Mouse (Mus musculus): ENCODE data around the gene Ubxn6. TPM values are rescaled to one million over a fixed set of nuclear protein-coding genes. Genes with fewer than 3 reads are reported as not detected.
A peak's percentile ranks its signal among the peaks of the same experiment; 100 is the strongest.
"Not testable (repeated sequence)": the region's sequence is repeated elsewhere in the genome, so short reads cannot be mapped to it uniquely, and the experiment has no call there.

Ubxn6 gene
- total RNA-seq, 2 experiments from 2014 or later: 91.2 to 98.3 TPM

DNA sequence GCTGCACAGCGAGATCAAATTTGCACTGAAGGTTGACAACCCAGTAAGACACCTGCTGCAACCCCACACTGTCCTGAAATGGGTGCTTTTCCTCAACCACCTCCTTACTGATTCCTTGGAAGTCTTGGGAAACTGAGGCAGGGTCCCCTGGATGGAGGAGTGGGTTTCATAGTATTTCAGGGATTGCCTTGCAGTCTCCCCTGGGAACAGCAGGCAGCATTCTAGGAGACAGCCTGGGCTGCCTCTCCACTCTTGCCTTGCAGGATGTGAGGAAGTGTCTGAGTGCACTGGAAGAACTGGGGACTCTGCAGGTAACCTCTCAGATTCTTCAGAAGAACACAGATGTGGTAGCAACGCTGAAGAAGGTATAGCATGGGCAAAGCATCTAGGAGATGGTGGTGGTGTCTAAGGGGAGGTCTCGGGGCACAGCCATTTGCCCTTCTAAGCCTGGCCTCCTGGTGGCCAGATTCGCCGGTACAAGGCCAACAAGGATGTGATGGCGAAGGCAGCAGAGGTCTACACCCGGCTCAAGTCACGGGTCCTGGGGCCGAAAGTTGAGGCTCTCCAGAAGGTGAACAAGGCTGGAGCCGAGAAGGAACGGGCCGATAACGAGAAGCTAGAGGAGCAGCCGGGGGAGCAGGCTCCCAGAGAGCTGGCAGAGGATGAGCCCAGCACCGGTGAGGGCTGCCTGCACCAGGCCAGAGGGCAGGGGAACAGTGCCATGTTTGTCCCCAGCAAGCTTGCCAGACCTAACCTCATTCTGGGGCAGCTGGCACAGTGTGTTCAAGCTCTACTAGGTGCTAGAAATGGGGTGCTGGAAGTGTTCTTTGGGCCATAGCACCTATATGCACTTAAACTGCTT is 24.1 kb upstream of the Ubxn6 start:
- intact Hi-C loops (cut with DNase I): no loop called here

DNA sequence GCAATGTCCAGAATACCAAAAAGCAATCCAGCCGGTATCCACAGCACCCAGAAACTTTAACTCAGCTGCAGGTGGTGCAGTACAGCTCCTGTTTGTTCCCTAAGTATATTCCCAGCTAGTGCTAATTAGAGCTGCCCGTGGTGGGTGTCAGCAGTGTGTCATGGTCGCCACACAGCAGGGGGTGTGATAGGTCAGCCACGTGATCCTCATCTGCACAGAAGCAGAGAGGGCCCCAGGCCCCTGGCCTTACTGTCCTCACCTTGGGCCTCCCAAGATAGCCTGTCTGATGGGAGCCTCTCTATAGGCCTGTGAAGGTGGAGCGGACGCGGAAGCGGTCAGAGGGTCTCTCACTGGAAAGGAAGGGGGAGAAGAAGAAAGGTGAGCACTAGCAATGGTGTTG is 23.4 kb upstream of the Ubxn6 start:
- H3K27ac ChIP-seq: no peak overlapping the region
- no peak overlapping the region for H3K4me3 ChIP-seq
- no peak for DNase-seq (ENCODE audit: extremely low spot score in 1 of 2, low spot score in 2 of 2)
- intact Hi-C loops (cut with DNase I): no loop called here
- TF ChIP-seq CTCF (IDR thresholded peaks at IDR 0.05): no peak

More for the DNA sequence above, 24.1 kb upstream of the Ubxn6 start:
- Histone ChIP-seq H3K27ac (no peak overlapping the region), H3K4me3 (no peak overlapping the region)
- no peak; the same call in 1 of the 2 replicates for TF ChIP-seq CTCF (IDR thresholded peaks at IDR 0.05)
- no peak for DNase-seq (ENCODE audit: extremely low spot score in 1 of 2, low spot score in 2 of 2)

DNA sequence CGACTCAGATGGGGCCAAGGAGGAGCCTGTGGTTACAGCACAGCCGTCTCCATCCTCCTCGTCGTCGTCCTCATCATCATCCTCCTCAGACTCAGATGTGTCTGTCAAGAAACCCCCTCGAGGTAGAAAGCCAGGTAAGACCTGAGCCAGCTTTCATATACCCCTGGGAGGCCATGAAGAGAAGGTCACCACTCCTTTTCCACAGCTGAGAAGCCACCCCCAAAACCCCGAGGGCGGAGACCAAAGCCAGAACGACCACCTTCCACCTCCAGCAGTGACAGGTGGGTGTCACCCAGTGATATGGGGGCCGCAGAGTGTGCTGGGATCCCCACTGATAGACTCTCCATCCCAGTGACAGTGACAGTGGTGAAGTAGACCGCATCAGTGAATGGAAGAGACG is 22.1 kb upstream of the Ubxn6 start:
- intact Hi-C loops (cut with DNase I): no loop called here
- TF ChIP-seq CTCF (IDR thresholded peaks at IDR 0.05): no peak
- H3K27ac ChIP-seq: no peak overlapping the region
- DNase-seq (ENCODE audit: extremely low spot score in 1 of 2, low spot score in 2 of 2): no peak
- no peak overlapping the region for H3K4me3 ChIP-seq

DNA sequence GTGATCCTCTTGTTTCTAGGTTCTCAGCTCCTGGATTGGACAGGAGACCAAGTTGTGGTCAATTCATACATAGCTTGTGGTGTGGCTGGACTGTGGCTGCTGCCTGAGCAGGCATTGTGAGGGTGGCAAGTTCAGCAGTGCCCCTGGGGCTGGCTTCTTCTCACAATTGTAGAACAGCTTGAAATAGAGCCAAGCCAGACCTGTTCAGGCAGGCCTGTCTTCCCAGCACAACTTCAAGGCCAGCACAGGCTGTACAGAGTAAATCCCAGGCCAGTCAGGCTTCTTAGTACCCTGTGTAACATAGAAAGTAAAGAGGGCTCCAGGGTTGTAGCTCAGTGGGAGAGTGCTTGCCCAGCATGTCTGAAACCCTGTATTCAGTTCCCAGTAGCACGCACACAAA is 18.0 kb upstream of the Ubxn6 start:
- no peak overlapping the region for H3K27ac ChIP-seq
- no peak overlapping the region for H3K4me3 ChIP-seq
- DNase-seq (ENCODE audit: extremely low spot score in 1 of 2, low spot score in 2 of 2): no peak
- TF ChIP-seq CTCF (IDR thresholded peaks at IDR 0.05): no peak
- intact Hi-C loops (cut with DNase I): no loop called here

DNA sequence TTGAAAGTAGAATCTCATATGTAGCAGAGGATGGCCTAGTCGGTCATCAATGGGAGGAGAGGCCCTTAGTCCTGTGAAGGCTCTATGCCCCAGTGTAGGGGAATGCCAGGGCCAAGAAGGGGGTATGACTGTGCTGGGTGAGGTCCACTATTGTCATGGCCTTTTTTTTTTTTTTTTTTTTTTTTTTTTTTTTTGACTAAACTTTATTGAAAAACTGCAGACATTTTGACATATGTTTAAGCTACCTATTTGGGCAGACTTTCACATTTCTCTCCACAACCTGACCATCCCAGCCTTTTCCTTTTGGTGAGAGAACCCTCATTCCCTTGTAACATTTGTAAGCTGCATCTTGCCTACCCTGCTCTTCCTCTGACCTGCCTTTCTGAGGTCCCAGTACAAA is 17.5 kb upstream of the Ubxn6 start:
- Histone ChIP-seq H3K4me3 (no peak overlapping the region), H3K27ac (no peak overlapping the region)
- no peak for DNase-seq (ENCODE audit: extremely low spot score in 1 of 2, low spot score in 2 of 2)
- intact Hi-C loops (cut with DNase I): no loop called here
- TF ChIP-seq CTCF (IDR thresholded peaks at IDR 0.05): no peak

DNA sequence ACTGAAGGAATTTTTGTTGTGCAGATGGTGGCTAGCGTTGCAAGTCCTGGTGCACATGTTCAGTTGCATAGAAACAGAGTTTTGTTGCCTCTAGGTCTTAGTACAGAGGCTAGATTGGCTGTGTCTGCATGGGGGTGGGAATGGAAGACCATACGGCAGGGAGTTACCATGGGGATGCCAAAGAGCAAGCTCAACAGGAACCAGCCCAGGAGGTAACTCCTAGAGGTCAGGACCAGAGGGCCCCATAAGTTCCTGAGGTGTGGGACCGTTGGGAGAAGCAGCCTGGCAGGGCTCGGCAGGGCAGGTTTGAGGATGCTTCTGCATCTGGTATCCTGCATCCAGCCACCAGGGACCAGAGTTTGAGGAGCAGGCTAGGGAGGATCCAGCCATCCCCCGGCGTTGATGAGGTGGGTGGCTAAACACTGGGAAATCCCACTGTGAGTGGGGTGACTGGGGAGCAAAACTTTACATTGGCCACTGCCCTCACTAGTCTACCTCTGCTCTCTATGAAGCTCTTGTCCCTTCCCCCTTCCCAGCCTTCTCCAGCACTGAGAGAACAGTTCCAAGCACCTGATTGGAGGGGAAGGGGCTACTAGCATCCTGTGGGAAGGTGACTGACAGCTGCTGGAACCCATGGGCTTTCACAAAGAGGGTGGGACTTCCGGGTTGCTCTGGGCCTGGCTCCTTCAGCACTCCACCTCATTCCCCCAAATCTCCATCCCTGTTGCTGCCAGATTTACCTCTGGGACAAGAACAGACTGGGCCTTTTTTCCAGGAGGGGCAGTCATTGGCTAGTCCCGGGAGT is 6.2 kb upstream of the Ubxn6 start:
- peak; percentile 31 to 56 for DNase-seq (ENCODE audit: extremely low spot score in 1 of 2, low spot score in 2 of 2)
- TF ChIP-seq CTCF (IDR thresholded peaks at IDR 0.05): no peak; the same call in 1 of the 2 replicates
- Histone ChIP-seq H3K4me3 (peak overlapping the region; percentile 86), H3K27ac (peak overlapping the region; percentile 53; the same call in 1 of the 2 replicates)
- intact Hi-C loops (cut with DNase I): no loop called here

DNA sequence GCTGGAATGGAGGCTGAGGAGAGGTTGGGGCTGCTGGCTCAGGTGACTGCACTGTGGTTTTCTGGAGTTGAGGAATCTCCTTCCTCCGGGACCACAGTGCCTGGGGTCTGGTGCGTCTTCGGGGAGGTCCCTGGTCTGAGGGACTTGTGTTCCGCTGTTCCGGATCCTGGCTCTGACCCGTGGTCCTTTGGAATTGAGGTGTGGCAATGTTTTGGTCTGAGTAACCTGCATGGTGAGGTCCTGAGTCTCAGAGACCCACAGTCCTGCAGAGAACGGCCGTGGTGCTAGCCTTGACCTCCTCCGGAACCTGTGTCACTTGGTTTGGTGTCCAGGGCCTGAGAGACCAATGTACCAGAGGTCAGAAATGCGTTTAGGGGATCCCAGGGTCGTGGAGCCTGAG is 5.1 kb upstream of the Ubxn6 start:
- Histone ChIP-seq H3K27ac (peak overlapping the region; percentile 48), H3K4me3 (peak overlapping the region; percentile 86)
- no peak for DNase-seq (ENCODE audit: extremely low spot score in 1 of 2, low spot score in 2 of 2)
- intact Hi-C loops (cut with DNase I): no loop called here
- no peak for TF ChIP-seq CTCF (IDR thresholded peaks at IDR 0.05)

DNA sequence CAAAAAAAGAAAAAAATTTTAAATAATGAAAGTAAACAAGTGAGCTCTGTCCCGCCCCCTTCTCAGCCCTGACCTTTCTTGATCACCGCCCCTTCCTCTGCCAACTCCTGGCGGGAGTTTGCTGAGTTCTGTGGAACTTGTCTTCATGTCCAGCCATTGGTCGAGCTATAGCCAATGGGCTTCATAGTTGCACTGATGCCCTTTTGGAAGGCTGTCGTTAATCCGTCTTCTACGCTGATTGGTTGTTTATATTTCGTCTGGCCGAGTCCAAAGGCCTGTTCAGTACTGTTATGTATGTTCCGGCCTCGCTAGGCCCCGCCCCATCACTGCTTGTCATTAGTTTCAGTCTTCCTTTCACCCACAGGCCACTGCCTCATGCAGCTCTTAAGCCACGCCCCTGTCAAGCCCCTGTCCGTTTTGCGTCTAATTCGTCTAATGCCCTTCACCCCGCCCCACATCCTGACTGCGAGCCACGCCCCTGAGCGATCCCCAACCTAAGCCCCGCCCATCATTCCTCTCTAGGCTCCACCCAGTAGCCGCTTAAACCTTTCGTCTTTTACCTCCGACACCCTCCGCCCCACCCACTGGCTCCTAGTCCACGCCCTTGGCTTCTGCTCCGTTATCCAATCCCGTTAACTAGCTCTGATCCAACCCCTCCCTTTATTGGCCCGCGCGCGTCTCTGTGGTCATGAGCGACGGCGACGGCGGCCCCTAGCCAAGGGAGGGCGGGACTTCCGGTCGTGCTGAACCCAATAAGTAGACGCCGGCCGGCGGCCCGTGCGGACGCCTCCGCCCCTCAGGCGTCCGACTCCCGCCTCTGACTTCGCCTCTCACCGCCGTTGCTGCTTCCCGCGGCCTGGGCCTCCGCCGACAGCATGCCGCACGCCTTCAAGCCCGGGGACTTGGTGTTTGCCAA is 4.3 kb upstream of the Ubxn6 start, which contains the start of gene Hdgfl2:
Hdgfl2 (plus strand) TSS at position 755 of the 916 bp plus-strand sequence.
- TF ChIP-seq CTCF (IDR thresholded peaks at IDR 0.05): no peak
- Histone ChIP-seq H3K27ac (peak within 1 kb of the TSS; percentile 72), H3K4me3 (peak within 1 kb of the TSS; percentile 86)
- intact Hi-C loops (cut with DNase I): no loop called here
- peak; percentile 98 to 99 for DNase-seq (ENCODE audit: extremely low spot score in 1 of 2, low spot score in 2 of 2)

DNA sequence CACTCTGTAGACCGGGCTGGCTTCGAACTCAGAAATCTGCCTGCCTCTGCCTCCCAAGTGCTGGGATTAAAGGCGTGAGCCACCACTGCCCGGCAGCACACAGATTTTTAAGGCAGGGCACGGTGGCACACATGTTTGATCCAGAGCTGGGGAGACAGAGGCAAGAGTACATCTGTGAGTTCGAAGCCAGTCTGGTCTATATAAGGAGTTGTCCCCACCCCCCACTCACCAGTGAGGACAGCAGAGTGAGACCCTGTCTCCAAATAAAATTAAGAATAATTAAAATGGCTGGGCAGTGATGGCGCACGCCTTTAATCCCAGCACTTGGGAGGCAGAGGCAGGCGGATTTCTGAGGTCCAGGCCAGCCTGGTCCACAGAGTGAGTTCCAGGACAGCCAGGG is 3.5 kb upstream of the Ubxn6 start:
- intact Hi-C loops (cut with DNase I); DNase-seq (ENCODE audit: extremely low spot score in 1 of 2, low spot score in 2 of 2): not testable (repeated sequence)
- peak overlapping the region; percentile 86 for H3K4me3 ChIP-seq
- peak overlapping the region; percentile 72 for H3K27ac ChIP-seq

DNA sequence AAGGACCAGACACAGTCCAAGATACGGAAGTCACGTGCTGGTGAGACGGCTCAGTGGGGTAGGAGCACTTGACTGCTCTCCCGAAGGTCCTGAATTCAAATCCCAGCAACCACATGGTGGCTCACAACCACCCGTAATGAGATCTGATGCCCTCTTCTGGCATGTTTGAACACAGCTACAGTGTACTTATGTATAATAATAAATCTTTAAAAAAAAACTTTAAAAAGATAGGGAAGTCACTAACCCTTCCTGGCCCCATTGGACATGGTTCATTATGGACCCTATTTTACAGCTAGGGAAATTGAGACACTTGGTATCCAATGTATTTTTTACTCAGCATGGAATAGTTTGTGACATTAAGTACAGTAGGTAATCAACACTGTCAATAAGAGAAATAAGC is 2.7 kb upstream of the Ubxn6 start:
- DNase-seq (ENCODE audit: extremely low spot score in 1 of 2, low spot score in 2 of 2): no peak
- no peak; the same call in 1 of the 2 replicates for TF ChIP-seq CTCF (IDR thresholded peaks at IDR 0.05)
- no peak overlapping the region for H3K27ac ChIP-seq
- intact Hi-C loops (cut with DNase I): no loop called here
- no peak overlapping the region for H3K4me3 ChIP-seq
